Mouse (Mus musculus): Measurements from ENCODE around the gene Nupr1l. TPM values are rescaled to one million over a fixed set of nuclear protein-coding genes. Genes with fewer than 3 reads are reported as not detected.

Nupr1l gene
- 3.3 and 3.8 TPM in 2 replicates for polyA plus RNA-seq (2015; fragmentation: Nextera tagmentation; extraction: Ambion mirVana)

GRCm38 (mm10) chr5:129908242-129908965 is at the start of gene Nupr1l:
TSS of gene Nupr1l (plus strand) at chr5:129908540.
- H3K9me3 ChIP-seq (ENCODE audit: control insufficient read depth): no peaks in the 10 kb centered on the region
- peak within 1 kb of the TSS; percentile 97 for H3K4me2 ChIP-seq (replicated peaks; ENCODE audit: low read depth)
- no peaks in the 10 kb centered on the region for H3K36me3 ChIP-seq (ENCODE audit: control insufficient read depth, insufficient read depth)
- peak within 1 kb of the TSS; percentile 64 for H3K9ac ChIP-seq (ENCODE audit: low read depth, low read length)
- H3K27ac ChIP-seq (ENCODE audit: low read depth, low read length): peak within 1 kb of the TSS; percentile 84
- TF ChIP-seq CTCF (IDR thresholded peaks at IDR 0.05; ENCODE audit: low read depth): peak; percentile 64; the same call in 1 of the 2 replicates
- 1% methylated on average over 63 of the region's 63 CpGs for WGBS
- no peaks in the 10 kb centered on the region for H3K27me3 ChIP-seq (replicated peaks; ENCODE audit: control insufficient read depth, insufficient read depth, low read length)
- no peaks in the 10 kb centered on the region; the same call in 1 of the 2 replicates for H3K4me1 ChIP-seq (replicated peaks; ENCODE audit: control insufficient read depth, insufficient read depth, low read length)
- H3K4me3 ChIP-seq (ENCODE audit: low read depth, low read length): peak within 1 kb of the TSS; percentile 71
- peak; percentile 93 for ATAC-seq

GRCm38 (mm10) chr5:129862325-129862724 is 46.0 kb upstream of the Nupr1l start:
- H3K4me3 ChIP-seq (ENCODE audit: low read depth, low read length): no peak overlapping the region
- H3K27ac ChIP-seq (ENCODE audit: low read depth, low read length): no peak overlapping the region
- no peak for TF ChIP-seq CTCF (IDR thresholded peaks at IDR 0.05; ENCODE audit: low read depth)
- no peaks in the 10 kb centered on the region for H3K4me1 ChIP-seq (replicated peaks; ENCODE audit: control insufficient read depth, insufficient read depth, low read length)
- 97% methylated on average over 6 of the region's 6 CpGs for WGBS
- H3K9ac ChIP-seq (ENCODE audit: low read depth, low read length): no peak overlapping the region
- ATAC-seq: no peak
- no peak overlapping the region for H3K4me2 ChIP-seq (replicated peaks; ENCODE audit: low read depth)
- no peaks in the 10 kb centered on the region for H3K9me3 ChIP-seq (ENCODE audit: control insufficient read depth)
- no peaks in the 10 kb centered on the region for H3K27me3 ChIP-seq (replicated peaks; ENCODE audit: control insufficient read depth, insufficient read depth, low read length)
- H3K36me3 ChIP-seq (ENCODE audit: control insufficient read depth, insufficient read depth): peaks cover 22% of the 10 kb centered on the region

GRCm38 (mm10) chr5:129864467-129864866 is 43.9 kb upstream of the Nupr1l start:
- H3K36me3 ChIP-seq (ENCODE audit: control insufficient read depth, insufficient read depth): peaks cover 22% of the 10 kb centered on the region
- no peaks in the 10 kb centered on the region for H3K27me3 ChIP-seq (replicated peaks; ENCODE audit: control insufficient read depth, insufficient read depth, low read length)
- ATAC-seq: no peak
- TF ChIP-seq CTCF (IDR thresholded peaks at IDR 0.05; ENCODE audit: low read depth): peak; percentile 67
- H3K9me3 ChIP-seq (ENCODE audit: control insufficient read depth): no peaks in the 10 kb centered on the region
- WGBS: 13% methylated on average over 18 of the region's 18 CpGs
- 0 out of 2 replicates have a peak overlapping the region, but pooled peaks have one; percentile 24 for H3K4me2 ChIP-seq (replicated peaks; ENCODE audit: low read depth)
- no peaks in the 10 kb centered on the region for H3K4me1 ChIP-seq (replicated peaks; ENCODE audit: control insufficient read depth, insufficient read depth, low read length)
- no peak overlapping the region for H3K4me3 ChIP-seq (ENCODE audit: low read depth, low read length)
- no peak overlapping the region; the same call in 1 of the 2 replicates for H3K9ac ChIP-seq (ENCODE audit: low read depth, low read length)
- no peak overlapping the region for H3K27ac ChIP-seq (ENCODE audit: low read depth, low read length)

- TF ChIP-seq CTCF (IDR thresholded peaks at IDR 0.05; ENCODE audit: low read depth): no peak
- 65% methylated on average over 12 of the region's 12 CpGs for WGBS
- H3K9ac ChIP-seq (ENCODE audit: low read depth, low read length): no peak overlapping the region
- H3K9me3 ChIP-seq (ENCODE audit: control insufficient read depth): no peaks in the 10 kb centered on the region
- H3K27me3 ChIP-seq (replicated peaks; ENCODE audit: control insufficient read depth, insufficient read depth, low read length): no peaks in the 10 kb centered on the region
- no peak for ATAC-seq
- no peak overlapping the region for H3K4me3 ChIP-seq (ENCODE audit: low read depth, low read length)
- H3K4me1 ChIP-seq (replicated peaks; ENCODE audit: control insufficient read depth, insufficient read depth, low read length): no peaks in the 10 kb centered on the region
- H3K27ac ChIP-seq (ENCODE audit: low read depth, low read length): no peak overlapping the region
- H3K36me3 ChIP-seq (ENCODE audit: control insufficient read depth, insufficient read depth): peaks cover 12% of the 10 kb centered on the region; the same call in 1 of the 2 replicates
- H3K4me2 ChIP-seq (replicated peaks; ENCODE audit: low read depth): no peak overlapping the region
Measured at GRCm38 (mm10) chr5:129865841-129866240, 42.5 kb upstream of the Nupr1l start.

- TF ChIP-seq CTCF (IDR thresholded peaks at IDR 0.05; ENCODE audit: low read depth): no peak
- Histone ChIP-seq H3K36me3 (ENCODE audit: control insufficient read depth, insufficient read depth) (no peaks in the 10 kb centered on the region), H3K4me1 (replicated peaks; ENCODE audit: control insufficient read depth, insufficient read depth, low read length) (no peaks in the 10 kb centered on the region), H3K27ac (ENCODE audit: low read depth, low read length) (no peak overlapping the region), H3K4me3 (ENCODE audit: low read depth, low read length) (no peak overlapping the region), H3K4me2 (replicated peaks; ENCODE audit: low read depth) (no peak overlapping the region), H3K9me3 (ENCODE audit: control insufficient read depth) (no peaks in the 10 kb centered on the region), H3K27me3 (replicated peaks; ENCODE audit: control insufficient read depth, insufficient read depth, low read length) (no peaks in the 10 kb centered on the region), H3K9ac (ENCODE audit: low read depth, low read length) (no peak overlapping the region)
- 86% methylated on average over 19 of the region's 19 CpGs for WGBS
- no peak for ATAC-seq
Measured at GRCm38 (mm10) chr5:129869238-129869995, 38.9 kb upstream of the Nupr1l start.

GRCm38 (mm10) chr5:129871238-129871637 is 37.1 kb upstream of the Nupr1l start:
- Histone ChIP-seq H3K4me3 (ENCODE audit: low read depth, low read length) (no peak overlapping the region), H3K9me3 (ENCODE audit: control insufficient read depth) (no peaks in the 10 kb centered on the region), H3K9ac (ENCODE audit: low read depth, low read length) (no peak overlapping the region), H3K27ac (ENCODE audit: low read depth, low read length) (no peak overlapping the region), H3K4me2 (replicated peaks; ENCODE audit: low read depth) (no peak overlapping the region), H3K4me1 (replicated peaks; ENCODE audit: control insufficient read depth, insufficient read depth, low read length) (no peaks in the 10 kb centered on the region), H3K27me3 (replicated peaks; ENCODE audit: control insufficient read depth, insufficient read depth, low read length) (no peaks in the 10 kb centered on the region), H3K36me3 (ENCODE audit: control insufficient read depth, insufficient read depth) (no peaks in the 10 kb centered on the region)
- no peak for TF ChIP-seq CTCF (IDR thresholded peaks at IDR 0.05; ENCODE audit: low read depth)
- no peak for ATAC-seq
- WGBS: 78% methylated on average over 2 of the region's 2 CpGs
